Mouse (Mus musculus) lung, embryonic 15.5 days (tissue): ENCODE measurements at regions not wholly inside any gene's neighbourhood (a gene's known extent, or its start where the extent isn't known, plus 50 kb on each side); places are given as distances from the start of the nearest gene placed in this dataset.

Experiments
- ATAC-seq: fragments of 200-750 bp; cut with Nextera tagmentation; 2 replicates; pipeline ENCODE4 v1.8.0; 2017; ENCODE audit warnings: moderate number of reproducible peaks, borderline replicate concordance; ENCODE audit not compliant: low FRiP score, low TSS enrichment; ENCODE audit errors: extremely low read depth
- H3K27ac ChIP-seq: fragments of 300-500 bp; sonication (generic); 2 replicates; pipeline ENCODE4 v1.5.1; 2015; ENCODE audit warnings: moderate library complexity, mild to moderate bottlenecking, inconsistent platforms
- H3K27me3 ChIP-seq: fragments of 300-500 bp; sonication (generic); 2 replicates; pipeline ENCODE4 v1.6.1; 2015; ENCODE audit warnings: inconsistent platforms
- H3K36me3 ChIP-seq: fragments of 300-500 bp; sonication (generic); 2 replicates; pipeline ENCODE4 v1.6.1; 2015; ENCODE audit warnings: inconsistent platforms
- H3K4me1 ChIP-seq: fragments of 300-500 bp; sonication (generic); 2 replicates; pipeline ENCODE4 v1.6.1; 2015; ENCODE audit warnings: inconsistent platforms
- H3K4me2 ChIP-seq: fragments of 300-500 bp; sonication (generic); 2 replicates; pipeline ENCODE4 v1.6.1; 2015; ENCODE audit warnings: inconsistent platforms, mild to moderate bottlenecking, moderate library complexity
- H3K4me3 ChIP-seq: fragments of 300-500 bp; sonication (generic); 2 replicates; pipeline ENCODE4 v1.5.1; 2015; ENCODE audit warnings: mild to moderate bottlenecking, inconsistent platforms
- H3K9ac ChIP-seq: fragments of 300-500 bp; sonication (generic); 2 replicates; pipeline ENCODE4 v1.6.1; 2015; ENCODE audit warnings: inconsistent platforms
- H3K9me3 ChIP-seq: fragments of 300-500 bp; sonication (generic); 2 replicates; pipeline ENCODE4 v1.6.1; 2016; ENCODE audit warnings: inconsistent platforms
- WGBS: fragments of 180-500 bp; shearing (Covaris S2); methylation state at CpG from one replicate; pipeline ENCODE4 v1.1.7; 2015; 5-methylcytosine and 5-hydroxymethylcytosine counted together

DNA sequence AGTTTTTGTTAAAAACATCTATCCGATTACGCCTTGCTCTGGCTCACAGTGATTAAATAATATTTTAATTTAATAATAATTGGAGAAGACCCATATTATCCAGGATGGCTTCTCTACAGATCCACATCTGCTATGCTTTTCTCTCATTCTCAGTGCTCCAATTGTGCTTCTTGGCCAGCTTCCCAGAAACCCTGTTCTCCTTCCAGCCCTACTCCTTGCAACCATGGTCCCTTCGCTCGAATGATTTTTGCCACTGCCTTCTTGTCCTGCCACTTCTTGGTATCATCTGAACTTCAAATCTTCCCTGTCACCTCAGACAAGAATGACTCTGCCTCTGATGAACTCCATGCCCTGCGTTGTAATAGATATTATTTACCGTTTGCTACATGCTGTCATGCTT, 95.0 kb upstream of the Trim52 start:
- Histone ChIP-seq H3K4me1 (0 out of 2 replicates have a peak, but pooled peaks cover 3% of the 10 kb centered on the region), H3K27ac (no peak overlapping the region), H3K27me3 (no peaks in the 10 kb centered on the region), H3K9ac (no peak overlapping the region), H3K9me3 (no peaks in the 10 kb centered on the region), H3K4me2 (no peak overlapping the region), H3K4me3 (no peak overlapping the region), H3K36me3 (no peaks in the 10 kb centered on the region)
- no peak for ATAC-seq
- WGBS = 75% methylated on average over 6 of the region's 6 CpGs

DNA sequence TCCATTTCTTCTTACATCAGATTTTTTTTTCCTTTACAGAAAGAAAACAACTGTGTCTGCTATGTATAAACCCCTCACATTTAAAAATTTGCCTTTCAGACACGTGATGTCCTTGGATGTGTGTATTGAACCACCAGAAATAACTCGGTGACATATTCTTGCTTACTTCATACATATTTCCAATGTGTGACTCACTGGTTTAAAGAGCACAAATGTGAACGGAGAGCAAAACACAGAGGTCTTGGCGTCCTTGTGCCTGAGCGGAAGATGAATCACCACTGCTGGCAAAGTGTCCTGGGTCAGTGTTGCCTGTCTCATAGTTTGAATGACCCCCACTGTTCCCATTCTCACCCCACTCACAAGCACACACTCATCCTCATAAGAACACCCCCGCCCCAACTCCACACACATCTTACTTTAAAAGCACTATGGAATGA, 94.0 kb upstream of the Trim52 start:
- no peak overlapping the region for H3K4me2 ChIP-seq
- no peak overlapping the region for H3K9ac ChIP-seq
- no peak overlapping the region for H3K27ac ChIP-seq
- ATAC-seq = no peak
- no peaks in the 10 kb centered on the region for H3K9me3 ChIP-seq
- 0 out of 2 replicates have a peak, but pooled peaks cover 3% of the 10 kb centered on the region for H3K4me1 ChIP-seq
- 58% methylated on average over 6 of the region's 6 CpGs for WGBS
- no peak overlapping the region for H3K4me3 ChIP-seq
- no peaks in the 10 kb centered on the region for H3K27me3 ChIP-seq
- H3K36me3 ChIP-seq = no peaks in the 10 kb centered on the region

DNA sequence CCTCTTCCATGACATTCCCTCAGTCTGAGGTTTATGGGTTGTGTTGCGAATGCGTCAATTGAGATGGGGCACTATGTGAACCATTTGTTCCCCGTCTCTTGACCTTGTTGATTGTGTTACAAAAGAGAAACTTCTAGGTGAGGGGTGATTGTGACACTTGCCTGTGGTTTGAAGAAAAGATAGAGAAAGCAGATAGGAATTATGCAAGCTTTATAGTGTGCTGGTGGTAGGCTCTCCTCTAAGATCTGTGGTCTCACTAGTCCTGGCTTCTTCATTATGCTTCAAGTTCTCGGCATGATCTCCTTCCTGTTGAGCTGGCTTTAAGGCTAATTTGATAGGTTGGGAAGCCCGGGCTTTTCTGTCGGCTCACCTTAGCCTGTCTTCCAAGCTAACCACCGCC, 83.2 kb upstream of the Trim52 start:
- no peaks in the 10 kb centered on the region for H3K36me3 ChIP-seq
- H3K9ac ChIP-seq = no peak overlapping the region
- H3K9me3 ChIP-seq = no peaks in the 10 kb centered on the region
- no peaks in the 10 kb centered on the region for H3K4me1 ChIP-seq
- H3K27me3 ChIP-seq = no peaks in the 10 kb centered on the region
- no peak overlapping the region for H3K4me3 ChIP-seq
- ATAC-seq = no peak
- H3K27ac ChIP-seq = no peak overlapping the region
- 82% methylated on average over 7 of the region's 7 CpGs for WGBS
- H3K4me2 ChIP-seq = no peak overlapping the region

DNA sequence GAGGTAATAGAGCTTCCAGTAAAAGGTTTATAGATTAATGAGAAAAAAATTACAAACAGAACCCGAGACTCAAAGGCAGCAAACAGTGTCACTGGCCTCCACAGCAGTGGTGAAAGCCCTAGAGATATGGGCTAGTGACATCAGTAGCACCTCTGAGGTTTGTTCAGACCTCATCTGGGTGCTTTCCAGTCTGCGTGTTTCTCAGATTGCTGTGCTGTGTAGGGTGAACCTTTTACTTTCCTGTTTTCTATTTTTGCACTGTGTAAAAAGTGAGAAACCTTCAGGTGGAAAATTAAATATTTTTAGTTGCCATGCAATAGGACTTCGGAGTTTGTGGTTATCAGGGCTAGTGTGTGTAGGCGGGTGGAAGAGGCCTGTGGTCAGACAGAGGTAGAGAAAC, 79.2 kb upstream of the Trim52 start:
- no peak overlapping the region for H3K4me3 ChIP-seq
- no peaks in the 10 kb centered on the region; the same call in 1 of the 2 replicates for H3K9me3 ChIP-seq
- no peaks in the 10 kb centered on the region for H3K27me3 ChIP-seq
- no peak overlapping the region for H3K9ac ChIP-seq
- no peak overlapping the region for H3K27ac ChIP-seq
- no peak for ATAC-seq
- WGBS = 68% methylated on average over 4 of the region's 4 CpGs
- H3K4me1 ChIP-seq = no peaks in the 10 kb centered on the region
- no peak overlapping the region for H3K4me2 ChIP-seq
- no peaks in the 10 kb centered on the region for H3K36me3 ChIP-seq

DNA sequence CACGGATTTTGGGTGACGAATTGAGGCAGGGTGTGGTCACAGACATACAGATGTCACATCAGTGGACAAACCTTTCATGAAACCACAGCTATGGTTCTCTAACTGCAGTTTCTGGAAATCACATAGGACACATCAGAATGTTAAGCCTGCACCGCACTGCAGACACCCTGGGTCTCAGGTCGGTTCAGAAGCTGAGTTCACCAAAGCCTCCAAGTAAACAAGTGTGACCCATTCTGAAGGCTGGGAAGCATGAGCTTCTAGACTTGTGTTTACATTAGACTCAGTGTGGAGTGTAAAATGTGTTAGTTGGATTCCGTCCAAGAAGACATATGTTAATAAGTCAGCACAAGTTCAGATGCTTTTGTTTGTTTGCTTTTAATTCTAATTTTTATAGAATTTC, 78.3 kb upstream of the Trim52 start:
- Histone ChIP-seq H3K27ac (no peak overlapping the region), H3K9ac (no peak overlapping the region), H3K4me2 (no peak overlapping the region), H3K4me3 (no peak overlapping the region), H3K36me3 (no peaks in the 10 kb centered on the region), H3K4me1 (no peaks in the 10 kb centered on the region), H3K9me3 (no peaks in the 10 kb centered on the region; the same call in 1 of the 2 replicates), H3K27me3 (no peaks in the 10 kb centered on the region)
- 54% methylated on average over 5 of the region's 5 CpGs for WGBS
- ATAC-seq = no peak

DNA sequence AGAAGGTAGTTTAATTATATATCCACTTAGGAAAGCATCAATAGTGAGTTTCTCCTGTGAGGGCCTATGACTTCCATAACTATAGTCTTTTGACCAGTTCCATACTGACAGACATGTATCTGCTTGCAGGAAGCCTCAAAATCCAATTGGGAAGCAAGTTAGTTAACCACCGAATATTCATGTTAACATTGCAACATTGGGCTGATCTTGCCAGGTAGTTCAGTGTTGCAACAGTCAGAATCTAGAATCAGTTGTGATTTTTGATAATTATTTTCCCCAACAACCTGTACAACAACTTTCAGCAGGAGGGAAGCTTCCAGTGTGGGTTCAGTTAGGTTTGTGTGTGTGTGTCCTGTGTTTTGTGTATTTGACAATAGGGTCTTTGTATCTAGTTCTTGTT, 74.9 kb upstream of the Trim52 start:
- Histone ChIP-seq H3K27me3 (no peaks in the 10 kb centered on the region), H3K27ac (no peak overlapping the region), H3K4me2 (no peak overlapping the region), H3K4me1 (no peaks in the 10 kb centered on the region), H3K9ac (no peak overlapping the region), H3K36me3 (no peaks in the 10 kb centered on the region), H3K9me3 (no peaks in the 10 kb centered on the region; the same call in 1 of the 2 replicates), H3K4me3 (no peak overlapping the region)
- no peak for ATAC-seq
- WGBS = 89% methylated on average over 1 of the region's 1 CpGs

DNA sequence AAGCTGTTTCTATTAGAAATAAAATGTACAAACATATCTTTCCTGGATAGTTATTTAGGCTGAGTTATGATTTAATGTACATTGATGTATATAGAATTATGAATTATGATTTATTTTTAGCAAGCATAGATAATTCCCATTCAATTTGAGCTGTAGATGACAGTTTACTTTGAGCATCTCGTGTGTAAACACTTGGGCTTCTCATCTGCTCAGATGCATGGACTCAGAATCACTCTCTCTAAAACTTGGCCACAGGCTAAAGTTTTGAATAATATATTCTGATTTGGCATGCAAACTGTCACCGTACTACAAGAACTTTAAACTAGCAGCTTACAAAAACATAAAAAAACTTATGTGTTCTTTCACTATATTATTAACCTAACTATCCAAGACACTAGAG, 72.2 kb upstream of the Trim52 start:
- no peak overlapping the region for H3K4me3 ChIP-seq
- no peaks in the 10 kb centered on the region for H3K4me1 ChIP-seq
- H3K4me2 ChIP-seq = no peak overlapping the region
- H3K27ac ChIP-seq = no peak overlapping the region
- no peaks in the 10 kb centered on the region for H3K27me3 ChIP-seq
- no peak overlapping the region for H3K9ac ChIP-seq
- no peaks in the 10 kb centered on the region; the same call in 1 of the 2 replicates for H3K9me3 ChIP-seq
- WGBS = 46% methylated on average over 2 of the region's 2 CpGs
- peak; percentile 55; the same call in 1 of the 2 replicates for ATAC-seq
- H3K36me3 ChIP-seq = no peaks in the 10 kb centered on the region

DNA sequence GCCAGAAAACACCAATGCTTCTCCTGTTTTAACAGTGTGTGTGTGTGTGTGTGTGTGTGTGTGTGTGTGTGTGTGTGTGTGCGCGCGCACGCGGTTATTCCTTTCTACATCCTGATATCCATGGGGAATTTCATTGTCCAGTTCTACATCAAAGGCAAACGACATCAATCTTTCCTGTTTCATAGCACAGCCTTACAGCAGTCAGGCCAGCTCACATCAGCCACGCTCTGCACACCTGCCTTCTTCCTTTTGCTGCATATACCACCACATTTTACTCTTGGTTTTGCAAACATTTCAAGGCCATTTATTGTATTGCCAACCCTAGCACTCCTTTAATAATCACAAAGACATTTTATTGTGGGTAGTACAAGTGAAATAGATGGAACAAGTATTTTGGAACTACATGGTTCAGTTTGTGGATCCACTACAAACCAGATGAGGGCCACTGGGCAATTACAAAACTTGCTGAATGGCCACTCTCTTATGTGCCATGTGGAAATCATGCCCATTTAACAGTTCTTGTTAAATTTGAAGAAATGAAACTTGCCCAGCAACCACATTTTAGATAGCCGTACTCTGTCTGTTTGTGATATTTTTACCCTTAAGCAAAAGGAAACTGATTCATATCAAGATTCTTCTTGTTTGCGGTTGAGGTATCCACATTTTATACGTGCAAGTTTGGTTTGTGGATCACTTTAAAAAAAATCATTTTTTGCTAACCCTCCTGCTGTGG, 70.9 kb upstream of the Trim52 start:
- Histone ChIP-seq H3K4me2 (no peak overlapping the region), H3K4me3 (no peak overlapping the region), H3K9ac (no peak overlapping the region), H3K4me1 (no peaks in the 10 kb centered on the region), H3K27me3 (no peaks in the 10 kb centered on the region), H3K36me3 (no peaks in the 10 kb centered on the region), H3K27ac (no peak overlapping the region), H3K9me3 (no peaks in the 10 kb centered on the region)
- no peak for ATAC-seq
- WGBS = 81% methylated on average over 10 of the region's 10 CpGs

DNA sequence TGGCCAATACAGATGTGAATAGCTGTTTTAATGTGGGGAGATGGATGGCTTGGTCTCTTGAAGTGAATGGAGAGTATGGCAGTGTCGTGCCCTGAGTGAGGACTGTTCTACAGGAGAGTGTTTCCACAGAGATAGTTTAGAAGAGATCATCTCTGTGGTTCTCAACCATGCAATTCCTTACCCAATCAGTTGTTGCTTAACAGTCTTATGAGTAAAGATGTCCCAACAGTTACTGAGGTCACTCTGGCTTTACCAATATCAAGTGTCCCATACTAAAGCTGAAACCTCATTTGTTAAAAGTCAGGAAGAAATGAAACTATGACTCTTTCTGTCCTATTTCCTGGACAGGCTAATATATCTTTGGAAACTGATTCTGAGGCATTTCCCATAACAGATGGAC, 61.7 kb upstream of the Trim52 start:
- Histone ChIP-seq H3K36me3 (no peaks in the 10 kb centered on the region), H3K4me3 (no peak overlapping the region), H3K9ac (no peak overlapping the region), H3K9me3 (no peaks in the 10 kb centered on the region), H3K4me1 (no peaks in the 10 kb centered on the region), H3K27me3 (no peaks in the 10 kb centered on the region), H3K4me2 (no peak overlapping the region), H3K27ac (no peak overlapping the region)
- ATAC-seq = no peak
- WGBS = 79% methylated on average over 1 of the region's 1 CpGs

DNA sequence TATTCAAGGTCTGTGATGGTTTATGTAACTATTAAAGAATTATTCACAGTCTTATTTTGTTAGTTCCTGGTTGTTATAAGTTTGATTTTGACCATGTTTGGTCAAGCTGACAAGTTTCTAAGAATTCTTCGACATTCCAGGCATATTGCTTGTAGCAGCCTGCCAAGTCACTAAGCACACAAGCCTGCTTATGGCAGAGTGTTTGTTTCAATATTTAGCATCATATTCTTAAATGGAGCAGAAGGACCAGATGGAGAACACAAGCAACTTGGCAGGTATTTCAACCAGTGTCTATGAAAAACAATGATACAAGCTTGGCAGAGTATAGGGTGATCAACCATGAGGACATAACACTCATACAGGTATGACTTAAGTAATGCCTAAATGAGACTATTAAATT, 55.8 kb upstream of the Trim52 start:
- H3K9me3 ChIP-seq = no peaks in the 10 kb centered on the region
- no peak for ATAC-seq
- H3K4me3 ChIP-seq = no peak overlapping the region
- no peak overlapping the region for H3K4me2 ChIP-seq
- no peaks in the 10 kb centered on the region for H3K4me1 ChIP-seq
- H3K36me3 ChIP-seq = no peaks in the 10 kb centered on the region
- H3K27me3 ChIP-seq = no peaks in the 10 kb centered on the region
- H3K9ac ChIP-seq = no peak overlapping the region
- no peak overlapping the region for H3K27ac ChIP-seq
- 59% methylated on average over 1 of the region's 1 CpGs for WGBS

DNA sequence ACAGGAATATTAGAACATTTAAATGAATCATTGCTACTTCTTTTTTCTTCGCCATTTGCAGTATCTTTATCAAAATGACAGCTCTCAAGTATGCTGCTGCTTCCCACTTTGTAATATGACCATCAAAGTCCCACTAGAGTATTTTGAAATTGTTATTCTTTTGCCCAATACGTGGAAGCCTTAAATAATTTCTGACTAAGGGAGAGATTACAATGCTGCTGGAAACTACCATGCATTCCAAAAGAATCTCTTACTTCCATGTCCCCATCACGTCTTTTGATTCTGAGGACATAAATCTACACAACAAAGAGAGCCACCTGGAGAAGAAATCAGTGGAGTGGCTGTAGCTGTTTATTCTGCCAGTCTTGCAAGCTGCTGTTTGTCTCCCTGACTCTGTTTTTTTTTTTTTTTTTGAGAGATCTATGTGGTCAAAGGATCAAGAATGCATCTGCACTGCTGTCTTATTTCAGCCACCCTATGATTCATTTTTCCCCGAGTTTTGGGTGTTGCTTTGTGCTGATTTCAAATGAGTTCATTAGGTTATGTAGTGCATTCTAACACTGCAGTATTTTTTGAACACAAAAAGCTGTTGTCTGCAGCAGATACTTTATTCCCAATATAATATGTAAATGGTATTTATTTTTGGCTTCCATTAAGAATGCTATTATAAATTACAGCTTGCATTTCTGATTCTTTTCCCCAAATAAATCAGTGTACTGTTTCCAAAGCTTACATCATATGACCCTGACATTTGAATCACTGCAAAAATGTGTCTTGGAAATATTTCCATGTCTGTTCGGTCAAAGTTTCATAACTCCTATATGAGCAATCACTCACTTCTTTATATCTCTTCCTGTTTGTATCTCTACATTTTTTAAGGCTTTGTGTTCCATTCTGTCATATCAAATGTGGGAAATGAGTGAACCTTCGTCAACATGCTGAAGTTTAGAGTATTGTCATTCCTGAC, 53.1 kb upstream of the Trim52 start:
- Histone ChIP-seq H3K9me3 (no peaks in the 10 kb centered on the region), H3K4me2 (no peak overlapping the region), H3K4me3 (no peak overlapping the region), H3K4me1 (no peaks in the 10 kb centered on the region), H3K36me3 (no peaks in the 10 kb centered on the region), H3K9ac (no peak overlapping the region), H3K27ac (no peak overlapping the region), H3K27me3 (no peaks in the 10 kb centered on the region)
- 34% methylated on average over 6 of the region's 6 CpGs for WGBS
- no peak for ATAC-seq
